8 mouse cellular contexts compared by ENCODE assay signal in genomic region chr4:133574070-133574842, GRCm38 (mm10). TPM values are rescaled to one million over a fixed set of nuclear protein-coding genes. Genes with fewer than 3 reads are reported as not detected.
DNase-seq lines count a peak whose midpoint lies in the region; ATAC-seq and TF ChIP-seq lines count a peak whose summit lies in the region.

Gene Gpatch3 (plus strand): TSS chr4:133574745.

- TF ChIP-seq EP300 in ES-Bruce4 (IDR thresholded peaks at IDR 0.05; ENCODE audit: insufficient read depth, low read depth, low read length): no peak

- intact Hi-C loops in heart, postnatal 25 days (cut with DNase I): no loop called here

- peak; percentile 73 for TF ChIP-seq POLR2A in ES-Bruce4 (IDR thresholded peaks at IDR 0.05; ENCODE audit: insufficient read depth, low read length)
- TF ChIP-seq POLR2A in lung, adult 2 months (IDR thresholded peaks at IDR 0.05; ENCODE audit: borderline replicate concordance, extremely low read depth, low read depth, low read length): peak; percentile 90; the same call in 1 of the 2 replicates

- peak; percentile 85; the same call in 1 of the 2 replicates for ATAC-seq in cerebellum, adult (ENCODE audit: insufficient number of reproducible peaks, low FRiP score, low TSS enrichment)
- peak; percentile 96 for ATAC-seq in forebrain, embryonic 14.5 days
- peak; percentile 86 for ATAC-seq in neutrophil, adult 5-6 weeks (ENCODE audit: extremely low read depth, insufficient number of reproducible peaks, low FRiP score, poor library complexity, severe bottlenecking)

- no peak within 1 kb of the TSS for H3K27ac ChIP-seq in ES-Bruce4 (ENCODE audit: insufficient read depth, low read length)
- peak within 1 kb of the TSS; percentile 83 for H3K27ac ChIP-seq in forebrain, embryonic 14.5 days (ENCODE audit: low read depth, low read length)

- no peak for TF ChIP-seq CTCF in ES-Bruce4 (IDR thresholded peaks at IDR 0.05; ENCODE audit: low read depth, low read length)
- no peak for TF ChIP-seq CTCF in lung, adult 2 months (IDR thresholded peaks at IDR 0.05; ENCODE audit: insufficient read depth, low read length)

- no peaks in the 10 kb centered on the region for H3K27me3 ChIP-seq in ES-Bruce4 (ENCODE audit: control insufficient read depth, insufficient read depth, low read length, poor library complexity, severe bottlenecking)
- H3K27me3 ChIP-seq in forebrain, embryonic 14.5 days (replicated peaks; ENCODE audit: control insufficient read depth, insufficient read depth, low read length): no peaks in the 10 kb centered on the region

- H3K4me3 ChIP-seq in ES-Bruce4 (ENCODE audit: low read depth, low read length): peak within 1 kb of the TSS; percentile 81
- H3K4me3 ChIP-seq in forebrain, embryonic 14.5 days (ENCODE audit: low read depth, low read length): peak within 1 kb of the TSS; percentile 97
- peak within 1 kb of the TSS; percentile 80 for H3K4me3 ChIP-seq in lung, adult 2 months (replicated peaks; ENCODE audit: extremely low read depth, low read depth, low read length)

- peak within 1 kb of the TSS; percentile 44 for H3K9ac ChIP-seq in ES-Bruce4 (ENCODE audit: low read depth, poor library complexity, severe bottlenecking)
- H3K9ac ChIP-seq in forebrain, embryonic 14.5 days (ENCODE audit: low read length): peak within 1 kb of the TSS; percentile 87

- DNase-seq in forebrain, embryonic 14.5 days (ENCODE audit: low spot score): peak; percentile 97
- peak; percentile 83 for DNase-seq in heart, postnatal 25 days (ENCODE audit: low spot score)
- DNase-seq in layer of hippocampus, adult 18-20 months (ENCODE audit: low spot score in 2 of 2): peak; percentile 85 to 94
- DNase-seq in lung, adult 2 months: peak; percentile 92
- peak; percentile 65 to 72 for DNase-seq in thymus, adult 18-20 months

- 8% methylated on average over 44 of the region's 44 CpGs for WGBS in forebrain, embryonic 14.5 days
- 3% methylated on average over 44 of the region's 44 CpGs for whole genome bisulfite sequencing in lung, adult 2 months

- no peaks in the 10 kb centered on the region for H3K36me3 ChIP-seq in ES-Bruce4 (ENCODE audit: control insufficient read depth, insufficient read depth, low read length, poor library complexity, severe bottlenecking)
- peaks cover 13% of the 10 kb centered on the region for H3K36me3 ChIP-seq in forebrain, embryonic 14.5 days (ENCODE audit: control insufficient read depth, insufficient read depth, low read length)

- H3K4me2 ChIP-seq in forebrain, embryonic 14.5 days (ENCODE audit: low read length): peak within 1 kb of the TSS; percentile 87

- no peaks in the 10 kb centered on the region for H3K4me1 ChIP-seq in ES-Bruce4 (ENCODE audit: control insufficient read depth, insufficient read depth, low read length)
- H3K4me1 ChIP-seq in forebrain, embryonic 14.5 days (ENCODE audit: control insufficient read depth, insufficient read depth, low read length): peaks cover 3% of the 10 kb centered on the region
- no peaks in the 10 kb centered on the region for H3K4me1 ChIP-seq in lung, adult 2 months (ENCODE audit: control insufficient read depth, insufficient read depth, low read length)

- no peaks in the 10 kb centered on the region for H3K9me3 ChIP-seq in ES-Bruce4 (replicated peaks; ENCODE audit: control insufficient read depth, insufficient read depth, low read length, poor library complexity, severe bottlenecking)
- H3K9me3 ChIP-seq in forebrain, embryonic 14.5 days (replicated peaks; ENCODE audit: control insufficient read depth, low read length): no peaks in the 10 kb centered on the region

RNA-seq across cellular contexts. Expression of gene Gpatch3, which starts in this region (rescaled TPM):
- polyA plus RNA-seq in ES-Bruce4 (2011; ENCODE audit: insufficient read depth, insufficient read length, low read depth, missing spikeins): 3.9 and 7.9 TPM in 2 replicates
- polyA plus RNA-seq in forebrain, embryonic 14.5 days (2014; fragmentation: Nextera tagmentation; extraction: Ambion mirVana): 6.5 and 6.6 TPM in 2 replicates
- total RNA-seq in heart, postnatal 25 days (2021): 1 to 10 TPM; 4.7 to 5.3 TPM
- 10 to 100 TPM in 1 of 2 experiments, 1 to 10 TPM in 1; 9.6 to 10.1 TPM for total RNA-seq in layer of hippocampus, adult 18-20 months (2021)
- polyA plus RNA-seq in lung, adult 2 months (2012; rRNA removed): 5.0 and 5.2 TPM in 2 replicates
- total RNA-seq in neutrophil, adult 5-6 weeks (2017): 26.7 and 37.9 TPM in 2 replicates
